Mouse (Mus musculus): ENCODE results near the gene Cacna1c.

The Cacna1c gene

DNA sequence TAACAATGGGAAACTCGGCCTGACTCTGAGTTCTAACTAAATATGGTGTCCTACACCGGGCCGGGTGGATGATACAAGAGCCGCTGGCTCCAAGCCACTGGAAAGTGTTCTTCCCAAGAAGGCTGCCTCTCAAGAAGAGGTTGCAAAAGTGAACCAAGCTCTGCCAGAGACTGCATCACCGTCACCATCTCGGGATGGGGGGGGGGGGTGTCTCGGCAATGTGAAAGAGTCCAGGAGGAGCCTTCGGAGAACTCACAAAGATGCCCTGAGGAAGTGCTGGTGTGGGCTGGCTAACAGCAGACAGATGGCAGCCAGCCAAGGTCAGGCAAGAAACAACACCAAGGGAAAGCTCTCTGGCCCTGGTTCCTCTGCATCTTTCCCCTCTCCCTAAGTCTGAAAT is 107.0 kb downstream of the Cacna1c start:
- DNase-seq: no peak

DNA sequence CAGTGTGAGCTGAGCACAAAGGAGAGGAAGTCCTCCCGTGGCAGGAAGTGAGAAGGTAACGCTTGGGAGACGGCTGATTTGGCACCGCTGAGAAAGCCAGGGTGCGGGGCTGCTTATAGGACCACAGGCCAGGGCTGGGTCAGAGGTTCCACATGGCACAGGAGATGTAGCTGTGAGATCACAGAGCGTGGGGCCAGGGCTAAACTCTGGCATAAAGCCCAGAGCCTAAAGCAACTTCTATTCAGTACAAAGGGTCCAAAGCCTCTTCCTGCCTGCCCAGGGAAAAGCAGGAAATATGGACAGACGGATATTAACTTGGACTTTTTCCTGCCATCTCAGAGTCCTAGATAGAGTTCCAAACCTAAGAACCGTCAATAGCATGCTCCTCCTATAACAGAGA is 107.8 kb downstream of the Cacna1c start:
- no peak for DNase-seq

DNA sequence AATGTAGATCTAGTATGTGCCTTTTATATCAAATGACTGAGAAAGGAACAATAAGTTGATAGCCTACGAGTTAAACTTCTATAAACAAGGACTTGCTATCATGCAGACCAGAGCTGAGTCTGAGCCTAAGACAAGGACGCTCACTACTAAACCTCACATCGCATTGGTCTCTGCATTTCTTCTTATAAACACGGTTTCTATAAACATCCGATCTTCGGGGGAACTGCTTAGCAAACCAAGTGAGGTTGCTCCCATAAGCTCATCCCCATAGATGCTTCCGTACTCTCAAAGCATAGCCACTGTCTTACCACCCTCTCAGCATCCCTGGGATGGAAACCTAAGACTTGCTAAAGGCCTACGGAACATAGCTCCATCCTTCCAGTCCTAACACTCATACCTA is 108.3 kb downstream of the Cacna1c start:
- DNase-seq: no peak

DNA sequence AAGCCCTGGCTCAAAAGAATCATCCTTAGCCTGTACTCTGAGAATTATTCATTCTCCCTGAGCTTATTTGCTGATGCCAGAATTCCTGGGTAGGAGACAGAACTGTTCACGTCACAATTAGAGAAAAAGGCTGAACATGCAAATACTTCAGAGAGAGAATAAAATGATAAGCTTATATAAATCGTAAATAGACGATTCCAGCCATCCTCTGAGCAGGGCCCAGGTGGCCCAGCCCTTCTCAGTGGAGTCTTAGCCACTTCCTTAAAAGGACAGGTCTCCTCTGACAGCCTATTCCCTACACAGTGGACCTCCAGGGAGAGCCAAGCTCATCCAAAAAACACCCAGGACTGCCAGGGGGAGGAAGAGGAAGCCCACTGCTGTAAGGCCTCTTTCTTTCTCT is 110.4 kb downstream of the Cacna1c start:
- DNase-seq: no peak

DNA sequence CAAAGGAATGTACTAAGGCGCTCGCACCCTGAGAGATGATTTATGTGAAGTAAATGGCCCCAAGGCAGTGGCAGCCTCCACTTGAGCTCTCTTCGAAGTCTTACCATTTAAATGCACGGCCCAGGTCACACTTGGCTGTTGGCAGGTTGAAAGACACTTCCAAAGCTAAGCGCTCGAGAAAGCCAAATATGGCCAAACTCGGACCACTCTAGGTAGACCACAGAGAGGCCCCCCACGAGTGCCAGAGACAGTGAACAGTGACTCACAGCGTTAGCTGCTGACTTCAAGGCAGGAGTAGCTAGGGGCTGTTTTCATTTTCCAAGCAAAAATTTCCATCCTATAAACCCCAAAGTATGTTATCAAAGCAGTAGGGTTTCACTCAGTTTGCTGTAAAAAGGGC is 111.7 kb downstream of the Cacna1c start:
- DNase-seq: no peak

DNA sequence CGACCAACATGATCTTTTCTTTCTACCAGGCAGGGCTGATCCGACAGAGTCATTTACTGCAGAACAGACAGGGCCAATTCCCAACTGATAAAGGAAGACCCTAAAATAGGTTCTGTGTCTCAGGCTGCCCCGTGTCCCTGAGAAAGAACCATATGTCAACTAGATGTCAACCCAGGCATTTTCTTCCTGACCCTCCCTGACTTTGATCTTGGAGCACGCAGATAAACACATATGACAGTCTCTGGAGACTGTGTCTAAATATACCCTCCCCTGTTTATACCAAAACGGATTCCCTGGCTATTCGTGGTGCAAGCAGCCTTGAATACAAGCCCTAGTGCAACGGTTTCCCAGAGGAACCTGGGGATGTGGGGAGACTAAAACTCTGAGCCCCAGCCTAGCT is 112.7 kb downstream of the Cacna1c start:
- no peak for DNase-seq

DNA sequence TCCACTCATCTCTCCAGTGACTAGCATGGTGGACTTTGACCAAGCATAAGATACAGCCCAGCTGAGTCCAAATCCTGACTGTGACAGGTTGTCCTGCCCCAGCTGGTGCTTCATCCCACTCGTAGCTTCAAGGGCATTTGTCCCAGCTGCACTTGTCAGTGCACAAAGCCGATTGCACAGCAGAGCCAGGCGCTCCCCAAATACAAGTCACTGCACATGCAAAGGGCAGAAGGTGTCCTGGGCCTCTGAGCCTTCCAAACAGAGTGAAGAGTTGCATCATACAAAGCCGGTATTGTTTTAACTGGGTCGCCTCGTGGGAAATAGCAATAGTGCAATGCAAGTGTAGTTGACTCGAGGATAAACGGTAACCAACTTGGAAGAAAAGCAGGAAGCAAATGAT is 113.6 kb downstream of the Cacna1c start:
- DNase-seq: no peak

DNA sequence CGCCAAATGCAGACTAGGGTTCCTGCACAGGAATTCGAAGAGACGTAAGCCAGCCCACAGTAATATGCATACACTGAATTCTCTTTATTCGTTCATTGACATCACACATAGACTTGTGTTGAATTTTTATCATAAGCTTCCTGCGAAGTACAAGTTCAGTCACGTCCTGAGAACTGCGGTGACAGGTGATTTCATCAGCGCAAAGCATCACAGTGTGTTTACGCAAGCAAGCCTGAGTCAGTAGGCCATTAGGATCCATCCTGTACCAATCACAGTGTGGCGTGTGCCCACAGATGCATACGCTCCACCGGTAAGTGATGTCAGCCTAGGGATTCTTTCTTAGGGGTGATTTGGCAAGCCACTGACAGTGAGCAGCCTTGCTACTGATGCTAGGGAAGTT is 114.6 kb downstream of the Cacna1c start:
- no peak for DNase-seq

DNA sequence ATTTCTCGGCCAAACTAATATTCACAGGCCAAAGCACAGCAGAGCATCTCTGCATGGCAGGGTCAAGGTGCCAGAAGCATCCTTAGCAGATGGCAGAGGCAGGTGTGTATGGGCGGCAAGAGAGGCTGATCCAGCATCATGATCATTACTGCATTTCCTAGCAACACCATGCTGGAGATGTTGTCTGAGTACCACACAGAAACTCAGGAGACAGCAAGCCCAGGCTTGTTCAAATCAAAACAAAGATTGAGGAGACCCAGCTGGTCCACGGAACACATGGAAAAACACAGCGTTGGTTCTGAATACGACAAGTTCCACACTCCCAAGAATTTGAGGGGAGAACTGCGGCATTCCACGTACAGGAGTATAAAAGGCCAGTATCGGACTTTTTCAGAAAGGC is 116.6 kb downstream of the Cacna1c start:
- no peak for DNase-seq

DNA sequence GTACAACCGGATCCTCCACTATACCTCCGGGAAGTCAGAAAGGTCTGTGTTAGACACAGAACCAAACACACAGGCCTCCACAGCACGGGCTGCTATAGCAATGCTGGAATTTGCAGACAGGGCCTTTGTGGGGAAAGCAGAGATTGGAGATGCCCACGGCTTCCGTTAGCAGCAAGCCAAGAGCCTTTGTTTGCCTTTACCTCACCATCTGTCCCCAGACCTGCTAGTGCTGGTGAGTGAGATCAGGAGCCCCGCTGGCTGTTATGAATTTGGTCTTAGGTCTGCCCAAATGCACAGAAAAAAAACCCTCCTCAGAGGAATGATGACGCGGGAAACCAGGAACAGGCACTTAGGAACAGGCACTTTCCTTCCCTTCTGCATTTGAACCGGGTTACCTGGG is 117.3 kb downstream of the Cacna1c start:
- DNase-seq: no peak

DNA sequence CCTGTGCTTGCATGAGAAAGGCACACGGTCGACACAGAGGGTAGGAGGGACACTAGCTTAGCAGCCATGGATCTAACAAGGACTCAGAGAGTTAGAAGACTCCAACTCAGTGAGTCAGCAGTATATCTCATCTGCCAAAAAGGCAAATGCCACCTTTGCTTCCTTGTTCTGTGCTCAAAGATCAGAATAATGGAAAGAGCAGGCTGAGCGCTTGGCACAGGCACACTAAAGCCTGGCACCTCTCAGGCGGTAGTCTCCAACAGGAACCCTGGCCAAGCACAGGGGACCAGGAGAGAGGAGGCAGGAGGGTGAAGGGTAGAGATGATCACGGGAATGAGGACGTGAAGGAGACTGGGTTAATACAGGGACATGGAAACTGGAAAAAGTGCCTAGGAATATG is 119.0 kb downstream of the Cacna1c start:
- no peak for DNase-seq

DNA sequence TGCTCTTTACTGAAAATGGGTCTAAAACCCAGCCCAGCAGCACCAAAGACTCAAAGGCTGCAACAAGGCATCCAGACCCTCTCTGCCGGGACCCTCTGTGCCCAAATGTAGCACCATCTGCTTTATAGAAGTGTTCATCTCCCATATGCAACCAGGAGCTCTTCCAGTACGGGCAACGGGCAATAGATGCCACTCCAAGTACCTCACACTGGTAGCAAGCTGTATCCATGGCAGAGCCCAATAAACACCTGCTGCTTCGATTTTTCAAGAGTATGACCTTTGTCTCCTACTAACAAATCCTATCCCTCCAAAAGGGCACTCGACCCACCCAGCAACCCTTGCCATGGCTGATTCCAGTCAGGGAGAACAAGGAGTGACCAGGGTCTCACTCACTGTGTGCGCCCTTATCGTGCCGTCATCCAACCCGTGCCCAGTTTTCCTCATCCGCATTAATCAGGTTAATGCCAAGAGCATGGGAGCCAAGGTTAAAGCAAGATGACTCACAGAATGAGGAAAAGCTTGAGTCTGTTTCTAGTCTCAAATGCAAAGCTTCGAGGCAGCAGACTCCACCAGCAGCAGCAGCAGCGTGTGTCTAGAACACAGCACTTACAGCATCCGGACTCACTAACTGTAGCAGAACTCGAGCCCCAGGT is 122.7 kb downstream of the Cacna1c start:
- no peak for DNase-seq

DNA sequence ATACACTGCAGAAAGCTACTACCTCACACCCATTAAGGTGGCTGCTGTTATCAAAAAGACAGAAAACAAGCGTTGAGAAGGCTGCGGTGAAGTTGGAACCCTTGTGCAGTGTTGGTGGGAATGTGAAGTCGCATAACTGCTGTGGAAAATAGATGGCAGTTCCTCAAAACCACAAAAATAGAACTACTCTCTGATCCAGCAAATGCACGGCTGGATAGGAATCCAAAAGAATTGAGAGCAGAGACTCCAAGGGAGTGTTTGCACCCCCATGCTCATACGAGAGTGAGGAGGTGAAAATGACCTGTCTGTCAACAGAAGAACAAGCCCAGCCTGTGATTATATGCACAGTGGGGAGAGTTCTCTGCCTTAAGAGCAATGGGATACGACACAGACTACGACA is 123.4 kb downstream of the Cacna1c start:
- DNase-seq: no peak

DNA sequence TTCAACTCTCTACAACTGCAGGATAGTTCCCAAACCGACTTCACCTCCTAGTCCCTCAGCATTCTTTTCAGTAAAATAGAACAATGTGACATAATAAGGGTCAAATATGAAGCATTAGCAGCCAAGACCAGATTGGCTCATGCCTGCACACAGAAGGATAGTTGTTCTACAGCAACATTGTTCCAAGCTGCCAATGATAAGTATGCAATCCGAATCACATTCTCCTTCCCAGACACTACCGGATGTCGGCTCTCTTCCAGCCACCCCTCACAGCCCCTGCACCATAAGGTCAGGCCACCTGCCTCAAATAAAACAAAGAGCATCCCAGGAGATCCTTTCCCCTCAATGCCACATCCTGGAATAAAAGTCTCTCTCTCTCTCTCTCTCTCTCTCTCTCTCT is 125.4 kb downstream of the Cacna1c start:
- DNase-seq: no peak

DNA sequence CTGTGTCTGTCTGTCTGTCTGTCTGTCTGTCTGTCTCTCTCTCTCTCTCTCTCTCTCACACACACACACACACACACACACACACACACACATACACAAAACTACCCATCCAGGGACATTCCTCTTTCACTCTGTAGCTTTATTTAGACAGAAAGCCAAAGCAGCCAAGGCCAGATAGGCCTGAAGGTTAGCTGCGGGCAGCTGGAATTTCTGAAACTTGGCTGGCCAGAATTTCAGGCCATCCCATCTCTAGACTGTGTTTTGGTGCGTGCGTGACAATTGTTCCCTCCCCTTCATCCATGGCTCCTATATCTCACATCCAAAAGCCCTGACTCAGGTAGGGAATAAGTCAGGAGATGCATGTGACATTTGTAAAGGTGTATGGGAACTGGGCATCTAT is 125.9 kb downstream of the Cacna1c start:
- DNase-seq: no peak

DNA sequence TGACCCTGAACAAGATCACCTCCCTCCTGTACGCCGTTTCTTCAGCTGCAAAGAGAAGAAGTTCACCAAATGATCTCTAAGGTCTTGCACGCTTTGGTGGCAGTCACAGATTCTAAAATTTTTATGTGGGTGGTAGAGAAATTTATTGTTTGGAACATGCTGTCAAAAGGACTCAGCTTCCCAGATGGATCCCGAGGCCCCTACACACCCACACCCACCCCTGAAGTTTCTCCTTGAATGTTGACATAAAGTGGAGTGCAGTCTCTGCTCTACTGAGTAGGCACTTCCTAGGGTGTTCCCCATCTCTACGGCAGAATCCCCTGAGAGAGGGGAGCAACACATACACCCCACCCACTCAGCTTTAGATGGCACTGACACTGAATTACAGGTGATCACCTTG is 127.1 kb downstream of the Cacna1c start:
- DNase-seq: no peak

DNA sequence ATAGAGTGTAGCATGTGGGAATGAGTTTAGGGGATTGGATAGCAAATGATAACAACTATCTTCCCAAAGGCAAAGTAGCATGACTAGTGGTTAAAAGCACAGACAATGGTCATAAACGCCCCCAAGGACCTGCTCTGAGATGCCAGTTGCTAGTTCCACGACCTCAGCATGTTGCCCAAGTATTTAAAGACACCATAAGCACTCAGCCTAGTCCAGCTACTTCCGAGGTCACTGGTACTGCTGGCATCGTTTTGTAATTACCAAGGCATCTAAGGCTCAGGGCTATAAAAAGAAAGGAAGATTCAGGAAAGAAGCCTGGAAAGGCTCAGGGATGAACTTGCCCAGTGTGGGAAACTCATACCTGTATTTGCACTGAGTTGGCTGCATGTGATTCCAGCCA is 127.6 kb downstream of the Cacna1c start:
- DNase-seq: no peak

DNA sequence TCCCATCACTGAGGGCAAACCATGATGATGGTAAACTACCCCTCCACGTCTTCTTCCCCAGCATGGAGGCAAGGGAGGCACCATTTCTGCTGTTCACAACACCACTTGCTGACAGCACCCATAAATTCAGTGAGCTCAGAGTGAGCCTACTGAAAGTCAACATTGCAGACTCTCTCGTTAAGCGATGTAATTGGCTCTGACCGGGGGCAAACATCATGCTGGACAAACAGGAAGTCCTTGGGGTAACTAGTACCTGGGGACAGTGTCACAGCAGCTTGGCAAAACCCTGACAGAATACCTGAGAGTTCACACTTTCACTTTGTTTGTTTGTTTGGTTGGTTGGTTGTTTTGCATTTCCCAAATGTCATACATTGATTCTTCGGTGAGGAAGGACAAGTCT is 131.3 kb downstream of the Cacna1c start:
- DNase-seq: no peak

DNA sequence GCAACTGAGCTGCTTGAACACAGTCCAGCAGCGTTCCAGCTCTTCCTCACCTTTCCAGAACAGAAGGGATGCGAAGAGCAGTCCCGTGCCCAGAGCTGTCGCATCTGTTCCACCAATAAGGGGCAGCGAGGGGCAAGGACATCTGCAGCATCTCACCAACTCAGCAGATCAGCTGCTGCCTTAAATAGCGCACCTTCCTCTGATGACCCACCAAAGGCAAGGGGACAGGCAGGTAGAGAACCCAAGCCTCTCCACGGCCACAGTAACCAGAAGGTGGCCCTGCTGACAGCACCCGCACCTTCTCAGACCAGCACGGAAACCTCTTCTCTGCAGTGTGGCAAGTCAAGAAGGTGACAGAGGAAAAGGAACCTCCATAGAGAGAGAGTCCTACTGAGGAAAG is 131.8 kb downstream of the Cacna1c start:
- no peak for DNase-seq

DNA sequence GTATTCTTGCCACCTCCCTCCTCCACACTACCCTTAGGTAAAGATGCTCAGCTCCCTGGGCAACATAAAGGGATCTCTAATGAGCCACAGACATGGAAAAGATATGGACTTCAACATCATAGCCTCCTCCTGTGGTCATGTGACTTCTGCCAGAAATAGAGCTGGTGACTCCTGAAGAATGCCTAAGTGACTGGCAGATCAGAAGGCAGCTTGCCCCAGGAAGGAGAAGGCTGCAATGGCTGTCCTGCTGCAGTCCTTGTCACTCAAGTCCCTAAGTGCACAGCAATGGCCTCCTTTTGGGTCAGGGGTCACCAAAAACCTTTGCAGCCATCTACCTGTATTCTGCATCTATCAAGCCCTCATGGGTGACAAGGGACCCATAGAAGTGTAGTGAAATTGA is 133.5 kb downstream of the Cacna1c start:
- DNase-seq: no peak

DNA sequence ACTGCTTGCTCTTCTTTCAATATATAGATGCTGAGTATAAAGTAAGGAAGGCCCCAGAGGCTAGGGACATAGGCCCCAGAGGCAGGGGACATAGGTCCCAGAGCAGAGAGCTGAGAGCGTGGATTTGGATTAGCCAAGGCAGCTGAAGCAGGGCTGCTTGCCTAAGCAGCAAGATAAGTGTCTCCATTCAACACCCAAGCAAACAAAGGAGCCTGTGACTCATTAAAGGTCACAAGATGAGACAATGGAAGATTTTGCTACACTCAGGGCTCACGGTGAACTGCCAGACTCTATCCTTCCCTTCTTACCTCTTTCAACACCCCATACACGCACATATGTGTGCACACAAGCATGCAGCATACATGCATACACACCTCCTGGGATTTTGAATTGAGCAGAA is 137.3 kb downstream of the Cacna1c start:
- no peak for DNase-seq

DNA sequence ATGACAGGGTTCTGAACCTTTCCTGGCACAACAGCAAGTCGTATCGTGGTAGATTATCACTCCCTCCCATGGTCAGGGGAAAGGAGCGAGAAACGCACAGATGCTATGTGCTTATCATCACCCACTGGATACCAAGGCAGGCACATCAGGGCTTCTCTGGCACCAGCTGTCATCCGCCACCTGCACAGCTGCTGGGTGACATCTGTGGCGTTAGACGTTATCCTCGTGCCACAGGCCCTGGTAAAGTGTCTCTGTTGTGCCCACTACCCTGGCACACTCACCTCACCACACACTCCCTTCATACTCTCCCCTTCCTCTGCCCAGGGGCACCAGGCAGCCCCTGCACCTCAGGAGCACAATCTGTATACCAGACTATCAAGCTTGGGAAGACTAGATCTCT is 137.8 kb downstream of the Cacna1c start:
- DNase-seq: no peak

DNA sequence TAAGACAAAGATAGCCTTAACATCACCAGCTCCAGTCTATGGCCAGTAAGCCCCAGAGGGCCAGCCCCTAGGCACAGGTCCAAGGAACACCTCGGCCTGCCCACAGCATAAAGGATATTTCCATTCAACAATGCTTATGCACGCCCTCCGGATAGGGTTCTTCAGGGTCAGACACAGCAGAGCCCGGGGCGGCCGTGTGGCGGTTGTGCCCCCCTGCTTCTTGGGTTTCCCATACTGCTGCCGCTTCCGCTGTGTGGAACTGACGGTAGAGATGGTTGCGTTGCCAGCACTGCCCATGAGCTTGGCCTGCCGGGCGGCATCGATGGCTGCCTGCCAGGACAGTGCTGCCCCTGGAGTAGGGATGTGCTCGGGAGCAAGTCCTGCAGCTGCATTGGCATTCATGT is 139.1 kb downstream of the Cacna1c start:
- DNase-seq: no peak

DNA sequence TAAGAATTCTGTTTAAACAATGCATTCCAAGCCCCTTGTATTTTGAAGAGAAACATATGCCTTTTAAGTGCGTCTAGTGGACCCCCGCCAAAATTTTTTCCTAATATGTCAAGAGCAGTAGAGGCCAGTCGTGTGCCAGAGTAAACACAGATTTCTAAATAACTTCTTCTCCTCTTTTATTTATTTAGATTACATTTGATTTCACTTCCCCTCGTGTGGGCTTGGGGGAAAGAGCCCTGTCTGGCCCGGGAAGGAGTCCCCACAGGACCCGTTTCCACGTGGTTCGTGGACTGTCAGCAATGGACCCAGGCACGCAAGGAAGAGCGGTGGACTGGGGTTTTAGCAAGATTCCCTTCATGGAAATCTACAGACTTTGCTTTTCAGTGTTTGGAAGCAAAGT is 143.4 kb downstream of the Cacna1c start:
- DNase-seq: no peak

DNA sequence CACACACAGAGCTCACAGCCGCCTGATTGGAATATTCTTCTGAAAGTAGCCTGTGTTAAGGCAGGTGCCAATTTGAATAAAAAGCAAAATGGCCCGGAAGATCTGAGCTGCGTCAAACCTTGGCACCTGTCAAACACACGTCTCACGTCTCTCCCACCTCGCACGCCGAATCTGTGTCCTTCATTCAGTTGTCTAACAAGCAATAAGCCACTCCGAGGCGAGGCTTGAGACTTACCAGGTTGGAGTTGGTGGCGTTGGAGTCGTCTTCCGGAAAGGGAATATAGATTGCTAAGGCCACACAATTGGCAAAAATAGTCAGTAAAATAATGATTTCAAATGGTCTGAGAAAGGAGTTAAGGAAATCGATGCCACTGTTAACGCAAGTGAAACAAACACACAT is 143.9 kb downstream of the Cacna1c start:
- DNase-seq: no peak

DNA sequence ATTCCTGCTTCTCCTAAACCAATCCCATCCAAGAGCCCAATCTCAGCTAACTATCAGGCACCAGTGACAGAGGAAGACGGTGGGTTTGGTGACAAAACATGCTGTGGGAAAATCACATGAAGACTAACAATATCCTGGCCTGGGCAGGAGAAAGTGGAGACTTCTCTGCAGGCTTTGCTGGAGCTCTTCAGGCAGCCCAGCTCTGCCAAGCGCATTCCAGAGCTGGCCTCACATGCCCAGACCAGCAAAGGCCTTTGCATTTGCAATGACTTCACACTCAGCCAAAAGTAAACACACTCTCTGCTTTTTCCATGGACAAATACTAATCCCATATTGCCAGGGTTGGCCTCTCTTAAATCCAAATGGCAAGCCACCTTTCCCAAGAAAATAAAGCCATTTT is 144.5 kb downstream of the Cacna1c start:
- DNase-seq: no peak

Data from kidney, adult 18-20 months (tissue).